Mouse (Mus musculus): ENCODE results near the gene Gm37240.

Gm37240 gene

DNA sequence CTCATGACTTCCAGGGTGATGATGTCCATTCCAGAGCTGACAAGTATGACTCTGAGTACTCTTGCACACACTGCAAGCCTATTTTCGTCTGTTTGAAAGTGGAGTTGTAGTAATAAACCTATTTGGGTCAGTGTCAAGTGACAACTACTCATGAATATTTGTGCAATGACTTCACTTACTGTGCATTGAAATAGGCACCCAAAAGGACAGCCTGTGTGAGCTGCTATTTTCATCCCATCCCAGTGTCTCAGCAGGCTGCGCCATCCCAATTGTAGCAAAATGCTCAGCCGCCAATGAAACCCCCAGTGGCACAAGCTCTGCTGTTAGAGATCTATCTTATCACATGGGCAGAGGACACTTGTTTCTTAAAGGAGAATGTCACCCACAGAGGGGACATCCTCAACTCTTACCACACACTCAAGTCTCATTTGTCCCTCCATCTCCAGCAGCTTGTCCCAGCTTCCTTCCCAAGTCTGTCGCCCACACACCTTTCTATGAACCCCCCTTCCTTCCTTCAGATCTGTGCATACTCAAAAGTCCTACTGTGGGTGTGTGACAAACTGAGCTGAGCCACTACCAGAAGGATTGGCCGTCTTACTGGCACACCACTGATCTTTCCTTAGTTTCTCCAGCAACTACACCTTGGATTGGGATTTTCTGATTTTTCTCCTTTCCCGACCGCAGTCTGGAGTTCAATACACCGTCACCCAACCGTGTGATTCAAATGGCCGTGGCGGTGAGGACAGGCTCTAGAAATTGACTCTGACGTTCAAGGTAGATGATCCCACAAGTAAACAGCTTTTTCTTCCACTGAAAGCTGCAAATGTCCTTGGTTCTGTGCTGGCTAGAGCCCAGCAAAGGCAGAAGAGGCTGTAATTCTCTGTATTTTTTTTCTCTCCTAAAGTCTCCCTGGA lies 1234.4 kb downstream of the Gm37240 start:
- in situ Hi-C loops (cut with MboI, MseI) = no loop called here

DNA sequence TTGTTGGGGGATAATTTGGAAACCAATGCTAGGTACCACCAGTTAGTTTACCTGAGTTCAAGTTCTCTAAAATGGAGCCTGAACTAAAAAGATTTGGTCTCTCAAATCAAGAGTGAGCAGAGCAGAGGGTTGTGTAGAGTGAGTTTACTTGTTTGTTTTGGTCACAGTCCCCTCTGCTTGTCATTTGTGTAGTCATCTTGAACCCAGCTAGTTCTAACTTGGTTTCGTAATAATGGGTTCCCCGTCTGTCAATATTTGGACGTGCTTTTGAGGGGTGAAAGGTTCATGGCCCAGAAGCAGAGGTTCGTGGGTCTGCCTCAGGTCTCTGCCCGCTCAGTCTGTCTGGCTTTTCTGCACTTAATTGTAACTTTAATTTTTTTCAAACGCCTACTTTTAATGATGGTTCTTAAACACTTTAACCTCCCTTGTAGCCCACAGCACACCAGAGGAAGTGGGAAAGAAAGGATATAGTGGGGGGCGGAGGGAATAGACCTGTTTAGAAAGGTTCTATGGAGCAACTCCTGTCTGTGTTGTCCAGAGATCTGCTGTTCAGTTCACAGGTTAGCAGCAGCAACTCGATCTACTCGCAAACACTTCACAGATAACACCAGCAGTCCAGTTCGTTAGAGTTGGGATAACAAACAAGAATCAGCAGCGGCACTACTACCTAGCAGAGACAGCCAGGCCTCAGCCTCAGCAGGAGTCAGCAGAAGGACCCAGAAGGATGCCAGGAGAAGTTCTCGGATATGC lies 1237.6 kb downstream of the Gm37240 start:
- in situ Hi-C loops (cut with MboI, MseI) = loop anchor here (25.0 kb wide), 1 partner anchor 1238 kb away; the partner anchor contains the start of genes Glt28d2 and Gm37240

DNA sequence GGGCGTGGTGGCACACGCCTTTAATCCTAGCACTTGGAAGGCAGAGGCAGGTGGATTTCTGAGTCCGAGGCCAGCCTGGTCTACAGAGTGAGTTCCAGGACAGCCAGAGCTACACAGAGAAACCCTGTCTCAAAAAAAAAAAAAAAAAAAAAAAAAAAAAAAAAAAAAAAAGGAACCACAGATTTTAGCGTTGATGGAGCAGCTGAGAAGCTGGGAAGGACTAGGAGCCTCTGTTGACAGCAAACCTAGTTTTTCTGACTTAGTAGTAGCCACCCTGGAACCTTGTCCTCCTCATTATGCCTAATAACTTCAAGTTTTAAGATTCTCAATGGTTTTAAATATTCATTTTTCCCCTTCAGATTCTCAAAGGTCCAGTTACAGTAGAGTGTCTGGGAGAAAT lies 1239.2 kb downstream of the Gm37240 start:
- in situ Hi-C loops (cut with MboI, MseI) = loop anchor here (25.0 kb wide), 1 partner anchor 1239 kb away; the partner anchor contains the start of genes Glt28d2 and Gm37240

DNA sequence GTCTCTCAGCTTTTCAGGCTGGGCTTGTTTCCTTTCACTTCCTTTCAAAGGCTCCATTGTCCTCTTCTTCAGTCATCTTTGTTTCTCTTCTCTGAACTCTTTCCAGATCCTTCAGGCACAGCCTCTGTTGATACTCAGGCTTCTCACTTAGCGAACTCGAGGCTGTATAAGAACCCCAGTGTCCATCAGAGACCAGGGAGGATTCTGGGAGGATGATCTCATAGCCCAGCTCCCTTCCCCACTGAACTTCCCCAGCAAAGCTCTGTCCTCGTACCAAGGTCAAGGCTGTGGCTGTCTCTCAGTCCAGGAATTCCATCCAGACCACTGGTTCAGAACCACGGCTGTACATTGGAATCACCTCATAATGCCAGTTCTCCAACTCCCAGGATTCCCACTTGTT lies 1239.7 kb downstream of the Gm37240 start:
- in situ Hi-C loops (cut with MboI, MseI) = loop anchor here (25.0 kb wide), 1 partner anchor 1240 kb away; the partner anchor contains the start of genes Glt28d2 and Gm37240

DNA sequence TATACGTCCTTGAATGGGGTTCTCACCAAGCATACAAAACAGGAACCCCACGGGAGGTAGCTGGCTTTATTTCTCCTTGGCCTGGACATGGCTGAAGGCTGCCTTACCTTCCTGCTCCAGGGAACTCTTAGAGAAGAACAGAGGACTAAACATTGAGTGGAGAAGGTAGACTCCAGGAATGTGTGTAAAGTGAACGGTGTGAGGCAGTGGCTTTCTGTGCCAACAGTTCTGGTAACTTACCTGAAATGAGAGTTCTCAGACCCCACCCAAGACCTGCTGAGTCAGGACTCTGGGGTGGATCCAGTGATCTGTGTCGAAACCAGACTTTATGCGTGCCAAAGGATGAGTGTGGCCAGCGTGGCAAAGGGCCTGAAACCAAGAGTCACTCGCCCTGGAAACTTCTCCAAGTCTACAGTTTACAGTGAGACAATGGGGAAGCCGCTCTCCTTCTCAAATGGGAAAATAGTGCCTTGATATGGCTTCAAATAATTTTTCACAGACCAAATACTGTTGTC lies 1240.9 kb downstream of the Gm37240 start:
- in situ Hi-C loops (cut with MboI, MseI) = loop anchor here (25.0 kb wide), 1 partner anchor 1241 kb away; the partner anchor contains the start of genes Glt28d2 and Gm37240

DNA sequence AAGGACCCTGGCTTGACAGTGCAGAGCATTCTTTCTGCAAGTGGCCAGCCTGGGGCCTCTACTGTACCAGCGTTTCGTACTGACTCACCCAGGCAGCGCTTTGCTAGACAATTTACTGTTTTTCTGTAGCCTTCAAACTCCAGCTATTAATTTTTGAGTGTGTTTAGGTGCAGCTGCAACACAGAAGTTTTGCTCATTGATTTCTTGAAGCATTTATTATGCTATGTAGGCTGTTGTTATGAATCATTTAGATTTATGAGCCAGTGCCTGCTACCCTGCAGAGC lies 1241.4 kb downstream of the Gm37240 start:
- in situ Hi-C loops (cut with MboI, MseI) = loop anchor here (25.0 kb wide), 1 partner anchor 1241 kb away; the partner anchor contains the start of genes Glt28d2 and Gm37240

DNA sequence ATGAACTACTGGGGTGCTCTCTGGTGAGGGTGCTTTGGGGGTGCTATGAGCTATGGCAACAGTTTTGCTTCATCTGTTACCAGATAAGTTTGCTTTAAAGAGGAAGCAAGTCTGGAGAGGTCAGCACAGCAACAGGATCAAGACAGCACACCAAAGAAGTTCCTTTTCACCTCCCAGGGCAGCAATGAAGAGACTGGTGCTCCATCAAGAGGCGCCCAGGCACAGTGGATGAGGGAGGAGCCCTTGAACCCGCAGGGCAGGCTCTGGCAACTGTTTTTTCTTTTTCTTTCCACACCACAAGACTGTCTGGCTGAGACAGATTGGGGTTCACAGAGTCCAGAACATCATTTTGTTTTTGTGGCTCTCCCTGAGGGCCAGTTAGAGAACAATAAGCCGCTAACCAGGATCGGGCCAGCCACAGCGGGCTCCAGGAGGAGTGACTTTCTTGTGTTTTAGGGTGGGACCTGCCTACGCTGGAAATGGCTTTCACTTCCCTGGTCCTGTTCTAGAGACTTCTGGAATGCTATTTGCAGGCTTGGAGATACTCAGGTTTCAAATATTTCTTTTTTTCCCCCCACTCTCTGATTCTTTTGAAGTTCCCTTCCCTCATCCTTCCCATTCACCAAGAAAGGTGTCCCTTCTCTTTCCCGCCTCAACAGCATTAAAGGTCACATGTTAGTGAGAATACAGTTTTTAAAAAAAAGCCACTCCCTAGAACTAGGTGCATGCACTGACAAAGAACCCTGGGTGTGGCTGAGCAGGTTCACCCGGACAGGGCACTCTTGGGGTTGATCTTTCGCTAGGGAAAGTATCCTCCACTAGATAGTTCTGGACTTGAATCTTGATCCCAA lies 1241.9 kb downstream of the Gm37240 start:
- in situ Hi-C loops (cut with MboI, MseI) = loop anchor here (25.0 kb wide), 1 partner anchor 1242 kb away; the partner anchor contains the start of genes Glt28d2 and Gm37240

DNA sequence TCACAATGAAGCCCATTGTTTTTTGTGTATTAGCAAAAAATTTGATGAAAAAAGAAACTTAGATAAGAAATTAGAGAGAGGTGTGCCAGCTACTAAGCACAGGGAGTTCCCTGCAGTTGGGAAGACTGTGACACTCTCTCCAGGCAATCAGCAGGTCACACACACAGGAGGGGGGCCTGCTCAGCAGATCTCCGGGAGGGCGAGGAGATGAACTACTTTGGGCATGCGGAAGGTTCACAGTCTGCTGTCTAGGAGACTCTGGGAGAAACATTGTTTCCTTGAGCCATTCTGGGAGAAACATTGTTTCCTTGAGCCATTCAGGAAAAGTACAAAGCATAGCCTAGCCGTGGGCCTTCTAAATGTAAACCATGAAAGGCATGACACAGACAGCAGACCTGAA lies 1244.4 kb downstream of the Gm37240 start:
- in situ Hi-C loops (cut with MboI, MseI) = loop anchor here (25.0 kb wide), 1 partner anchor 1244 kb away; the partner anchor contains the start of genes Glt28d2 and Gm37240

DNA sequence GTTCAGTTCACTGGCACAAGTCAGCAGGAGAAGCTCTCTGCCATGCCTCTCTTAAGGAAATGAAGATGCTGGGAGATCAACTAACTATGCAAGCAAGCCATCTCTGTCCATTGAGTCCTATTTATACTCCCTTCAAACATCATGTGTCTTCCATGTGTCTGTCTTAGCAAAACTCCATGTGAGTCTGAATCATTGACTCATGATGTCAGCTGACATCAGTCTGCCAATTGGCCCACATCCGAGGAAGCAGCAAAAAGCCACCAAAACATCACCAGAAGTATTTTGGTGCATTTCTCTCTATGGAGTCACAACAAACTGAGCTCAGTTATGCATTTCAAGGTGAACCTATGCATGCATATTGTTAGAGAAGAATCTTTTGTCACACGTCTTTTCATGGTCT lies 1245.9 kb downstream of the Gm37240 start:
- in situ Hi-C loops (cut with MboI, MseI) = loop anchor here (25.0 kb wide), 1 partner anchor 1246 kb away; the partner anchor contains the start of genes Glt28d2 and Gm37240

DNA sequence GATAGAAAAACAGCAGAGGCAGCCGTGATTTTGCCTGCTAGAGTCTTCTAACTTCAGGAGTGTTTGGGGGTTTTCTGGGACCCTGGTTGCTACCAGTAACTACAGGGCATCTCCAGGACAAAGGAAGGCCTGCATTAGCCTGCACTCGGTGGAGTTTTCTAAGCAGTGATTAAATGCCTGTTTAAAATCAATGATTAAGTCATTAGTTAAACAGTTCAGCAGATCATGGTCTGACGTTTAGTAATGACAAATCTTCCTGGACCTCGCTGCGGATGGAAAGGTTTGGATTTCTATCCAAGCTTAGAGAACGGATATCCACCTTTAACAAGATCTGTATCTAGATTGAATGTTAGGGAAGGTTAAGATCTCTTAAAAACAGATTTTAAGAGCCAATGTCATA lies 1246.8 kb downstream of the Gm37240 start:
- in situ Hi-C loops (cut with MboI, MseI) = loop anchor here (25.0 kb wide), 1 partner anchor 1247 kb away; the partner anchor contains the start of genes Glt28d2 and Gm37240

DNA sequence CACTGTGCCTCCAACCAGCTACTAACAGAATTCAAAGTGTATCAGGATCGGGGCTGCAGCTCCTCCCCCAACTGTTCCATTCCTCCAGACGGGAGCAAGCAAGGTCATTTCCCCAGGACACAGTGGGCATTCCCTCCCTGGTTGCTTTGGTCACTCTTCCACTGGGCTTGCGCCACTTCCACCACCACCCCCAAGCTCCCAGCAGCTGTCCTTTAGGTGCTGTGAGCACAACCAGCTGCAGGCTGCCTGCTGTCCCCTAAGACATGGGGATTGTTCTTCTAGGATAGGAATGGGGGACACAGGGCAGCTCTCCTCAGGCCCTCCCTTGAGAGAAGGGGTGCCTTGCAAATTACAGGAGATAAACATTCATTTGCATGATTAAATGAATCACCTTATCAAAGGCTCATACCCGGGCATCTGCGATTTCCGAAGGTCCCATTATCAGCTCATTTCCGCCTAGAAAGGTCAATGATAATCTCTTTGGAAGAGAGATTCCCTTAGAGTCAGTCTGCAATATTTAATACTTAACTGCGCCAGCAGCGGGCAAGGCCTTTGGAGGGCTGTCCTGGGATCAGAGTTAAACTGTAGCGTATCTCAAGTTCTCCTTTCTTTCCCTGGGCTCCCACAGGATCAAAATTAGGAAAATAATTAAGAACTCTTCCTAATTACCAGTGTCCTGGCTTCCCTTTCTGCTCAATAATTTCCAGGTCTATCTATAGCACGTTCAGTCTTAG lies 1247.4 kb downstream of the Gm37240 start:
- in situ Hi-C loops (cut with MboI, MseI) = loop anchor here (10.0 to 25.0 kb wide), 2 partner anchors 1247 to 1985 kb away; partner anchors contain the start of genes Glt28d2 and Gm37240

DNA sequence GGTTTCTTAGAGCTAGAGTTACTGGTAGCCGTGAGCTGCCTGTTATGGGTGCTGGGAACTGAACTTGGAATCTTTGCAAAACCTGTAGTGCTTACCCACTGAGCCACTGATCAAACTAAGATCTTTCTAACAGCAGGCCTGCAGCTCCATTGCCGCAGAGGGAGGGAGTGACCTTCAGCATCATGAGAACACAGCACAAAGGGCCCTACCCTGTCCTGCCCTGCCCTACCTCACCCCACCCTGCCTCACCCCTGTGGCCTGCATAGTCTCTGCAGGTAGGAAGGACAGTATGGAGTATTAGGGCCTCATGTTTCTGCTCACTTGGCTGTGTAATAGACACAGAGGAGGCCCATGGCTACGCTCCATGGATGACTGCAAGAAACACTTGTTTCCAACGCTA lies 1248.5 kb downstream of the Gm37240 start:
- in situ Hi-C loops (cut with MboI, MseI) = loop anchor here (10.0 to 25.0 kb wide), 2 partner anchors 1248 to 1984 kb away; partner anchors contain the start of genes Glt28d2 and Gm37240

DNA sequence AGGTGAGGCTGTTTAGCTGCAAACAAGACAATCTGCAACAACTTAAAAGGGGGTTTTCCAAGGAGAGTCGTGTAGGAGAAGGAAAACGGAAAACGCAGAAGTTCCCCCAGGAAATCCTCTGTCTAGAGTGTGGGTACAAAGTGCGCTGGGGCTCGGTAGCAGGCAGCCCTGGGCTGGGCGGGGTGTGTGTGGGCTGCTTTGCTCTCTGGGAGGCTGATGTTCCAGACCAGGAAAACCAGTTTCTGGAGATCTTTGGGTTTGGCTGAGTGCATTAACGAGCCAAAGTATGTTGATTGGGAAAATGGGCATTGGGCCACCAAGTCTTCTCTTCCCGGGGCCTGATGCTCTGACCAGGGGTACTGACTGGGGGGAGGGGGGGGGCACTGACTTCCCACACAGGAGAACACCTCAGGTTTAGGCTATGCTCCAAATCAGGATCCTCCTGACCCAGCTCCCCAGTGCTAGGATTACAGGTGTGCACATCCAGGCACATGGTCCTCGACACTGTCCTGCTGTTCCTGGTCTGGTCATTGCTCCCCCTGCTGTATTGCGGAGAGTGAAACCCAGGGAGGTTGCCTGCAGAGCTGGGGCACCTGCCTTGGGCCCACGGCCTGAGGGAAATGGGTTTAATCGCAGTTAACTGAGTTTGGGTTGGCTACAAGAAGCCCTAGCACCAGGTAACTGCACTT lies 1249.3 kb downstream of the Gm37240 start:
- in situ Hi-C loops (cut with MboI, MseI) = loop anchor here (10.0 to 25.0 kb wide), 2 partner anchors 1249 to 1983 kb away; partner anchors contain the start of genes Glt28d2 and Gm37240

DNA sequence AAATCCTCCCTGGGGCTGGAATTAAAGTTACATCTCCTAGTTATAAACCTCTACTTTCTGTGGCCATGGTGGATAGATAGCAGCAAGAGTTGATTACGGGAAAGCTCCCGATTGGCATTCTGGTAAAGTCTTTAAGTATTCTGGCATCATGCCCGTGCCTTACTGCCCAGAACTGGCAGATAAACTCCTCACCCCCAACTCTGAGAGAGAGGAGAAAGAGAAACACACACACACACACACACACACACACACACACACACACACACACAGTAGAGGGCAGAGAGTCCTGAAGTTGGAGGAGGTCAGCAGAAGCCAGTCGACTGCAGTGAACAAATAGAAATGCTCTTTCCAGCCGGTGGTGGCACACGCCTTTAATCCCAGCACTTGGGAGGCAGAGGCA lies 1250.2 kb downstream of the Gm37240 start:
- in situ Hi-C loops (cut with MboI, MseI) = loop anchor here (10.0 to 25.0 kb wide), 2 partner anchors 1250 to 1982 kb away; partner anchors contain the start of genes Glt28d2 and Gm37240

DNA sequence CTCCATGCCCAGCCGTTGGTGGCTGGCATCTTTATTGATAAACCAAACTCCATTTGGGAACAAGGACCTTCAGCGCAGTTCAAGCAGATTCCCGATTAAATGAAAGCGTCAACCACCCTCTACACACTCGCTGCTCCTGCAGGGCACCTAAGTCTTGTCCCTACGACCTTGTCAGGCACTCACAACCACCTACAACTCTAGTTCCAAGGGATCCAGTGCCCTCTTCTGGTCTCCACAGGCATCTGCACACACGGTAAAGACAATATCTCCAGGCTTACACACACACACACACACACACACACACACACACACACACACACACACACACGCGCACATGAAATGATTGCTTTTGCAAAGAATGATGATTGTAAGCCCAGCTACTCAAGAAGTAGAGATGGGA lies 1255.7 kb downstream of the Gm37240 start:
- in situ Hi-C loops (cut with MboI, MseI) = loop anchor here (10.0 to 25.0 kb wide), 2 partner anchors 1256 to 1977 kb away; partner anchors contain the start of genes Glt28d2 and Gm37240

DNA sequence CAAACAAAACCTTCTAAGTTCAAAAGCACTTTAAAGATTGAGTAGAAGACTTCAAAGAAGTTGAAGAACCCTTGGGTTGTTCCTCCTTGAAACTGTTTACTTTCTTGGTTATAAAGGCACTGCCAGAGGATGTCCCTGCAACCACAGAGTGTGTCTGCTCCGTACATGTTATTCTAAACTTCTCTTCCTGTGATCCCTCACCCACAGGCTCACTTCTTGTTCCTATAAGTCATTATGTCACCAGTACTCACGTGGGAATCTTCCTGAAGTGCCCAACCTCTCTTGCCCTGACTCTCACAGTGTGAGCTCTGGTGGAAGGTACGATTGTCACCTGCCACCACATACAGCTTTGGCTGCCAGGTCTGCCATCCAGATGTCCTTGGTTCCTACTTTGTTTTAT lies 1265.3 kb downstream of the Gm37240 start:
- in situ Hi-C loops (cut with MboI, MseI) = loop anchor here (10.0 kb wide), 1 partner anchor 1723 kb away; no protein-coding TSS in a partner anchor

DNA sequence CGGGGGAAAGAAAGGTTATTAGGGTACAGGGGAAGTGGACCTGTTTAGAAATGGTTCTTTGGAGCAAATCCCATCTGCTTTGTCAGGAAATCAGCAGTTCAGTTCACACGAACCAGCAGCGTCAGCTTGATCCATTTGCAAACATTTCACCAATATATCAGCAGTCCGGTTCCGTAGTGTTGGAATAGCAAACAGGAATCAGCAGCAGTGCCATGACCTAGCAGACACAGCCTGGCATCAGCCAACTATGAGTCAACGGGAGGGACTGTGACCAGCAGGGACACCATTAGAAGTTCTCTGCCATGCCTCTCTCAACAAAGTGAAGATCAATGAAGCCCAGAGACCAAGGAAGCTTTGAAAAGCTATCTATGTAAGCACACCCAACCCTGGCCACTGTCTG lies 1267.6 kb downstream of the Gm37240 start:
- in situ Hi-C loops (cut with MboI, MseI) = loop anchor here (10.0 kb wide), 1 partner anchor 1725 kb away; no protein-coding TSS in a partner anchor

DNA sequence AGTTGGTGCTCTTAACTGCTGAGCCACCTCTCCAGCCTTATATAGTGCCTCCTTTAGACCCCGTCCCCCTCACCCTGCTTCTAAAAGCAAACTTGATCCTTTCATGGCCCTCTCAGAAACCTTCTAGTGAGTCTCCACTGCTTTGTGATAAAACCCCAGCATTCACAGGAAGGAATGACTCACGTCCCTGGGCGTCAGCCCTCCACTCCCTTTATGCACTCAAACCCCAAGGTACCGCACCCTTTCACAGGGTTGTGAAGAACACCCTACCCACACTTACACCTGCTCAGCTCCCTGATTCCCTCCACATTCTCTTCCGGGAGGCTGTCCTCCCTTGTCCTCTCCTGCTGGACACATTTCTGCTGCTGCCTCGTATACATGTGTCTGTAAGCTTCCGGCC lies 1268.3 kb downstream of the Gm37240 start:
- in situ Hi-C loops (cut with MboI, MseI) = no loop called here

DNA sequence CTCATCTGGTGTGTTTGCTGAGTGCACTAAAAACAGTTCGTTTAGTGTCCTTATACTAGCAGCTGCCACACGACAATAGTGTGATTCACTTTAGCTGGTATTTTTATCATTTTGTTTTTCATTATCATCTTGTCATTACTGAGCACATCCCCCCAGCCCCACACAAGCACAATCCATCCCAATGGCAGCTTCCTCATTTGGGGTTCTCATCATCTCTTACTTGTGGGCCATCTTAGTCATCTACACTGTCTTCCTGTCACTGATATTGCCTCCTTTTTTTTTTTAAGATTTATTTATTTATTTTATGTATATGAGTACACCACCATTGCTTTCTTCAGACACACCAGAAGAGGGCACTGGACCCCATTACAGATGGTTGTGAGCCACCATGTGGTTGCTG lies 1268.7 kb downstream of the Gm37240 start:
- in situ Hi-C loops (cut with MboI, MseI) = no loop called here
